Mouse (Mus musculus) A20 (cell line): ENCODE results near the gene Ndc80.
"Not testable (repeated sequence)": the region's sequence is repeated elsewhere in the genome, so short reads cannot be mapped to it uniquely, and the experiment has no call there.

Source experiments
- DNase-seq: peaks from one replicate; pipeline ENCODE4 v3.0.0-alpha.2; 2011; ENCODE audit warnings: low read depth, low spot score

Gene Ndc80

GRCm38 (mm10) chr17:71526711-71527564 is at the start of gene Ndc80:
Ndc80 (minus strand) TSS chr17:71526857.
- DNase-seq: peak; percentile 96

- DNase-seq: peak; percentile 63
Observed at GRCm38 (mm10) chr17:71561631-71562030, 35.0 kb upstream of the Ndc80 start.

GRCm38 (mm10) chr17:71552901-71553300 is 26.2 kb upstream of the Ndc80 start:
- peak; percentile 71 for DNase-seq

- peak; percentile 92 for DNase-seq
Observed at GRCm38 (mm10) chr17:71551757-71552451, 25.2 kb upstream of the Ndc80 start, which contains the start of gene Spdya. Spdya (plus strand) TSS chr17:71552061.

- no peak for DNase-seq
Observed at GRCm38 (mm10) chr17:71551350-71551749, 24.7 kb upstream of the Ndc80 start.

GRCm38 (mm10) chr17:71548586-71548985 is 21.9 kb upstream of the Ndc80 start:
- DNase-seq: peak; percentile 57

DNA sequence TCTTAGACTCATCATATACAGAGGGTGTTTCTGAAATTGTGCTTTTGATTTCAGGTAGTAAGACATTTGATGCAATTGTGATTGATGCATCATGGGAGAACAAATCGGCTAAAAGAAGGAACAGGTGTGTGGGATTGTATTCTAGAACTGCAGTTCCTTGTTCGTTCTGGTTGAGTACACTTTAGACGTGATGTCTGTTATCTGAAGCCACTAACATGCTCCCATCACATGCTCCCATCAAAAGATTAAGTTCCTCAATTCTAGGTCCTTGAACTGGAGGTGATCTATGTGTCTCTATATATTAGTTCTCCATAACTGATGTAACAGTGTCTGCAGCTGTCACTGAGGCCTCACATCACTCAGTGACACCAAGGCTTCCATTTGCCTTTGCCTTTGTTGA is 10.5 kb upstream of the Ndc80 start:
- DNase-seq: peak; percentile 24

- DNase-seq: not testable (repeated sequence)
Observed at GRCm38 (mm10) chr17:71535595-71535994, 8.9 kb upstream of the Ndc80 start.

DNA sequence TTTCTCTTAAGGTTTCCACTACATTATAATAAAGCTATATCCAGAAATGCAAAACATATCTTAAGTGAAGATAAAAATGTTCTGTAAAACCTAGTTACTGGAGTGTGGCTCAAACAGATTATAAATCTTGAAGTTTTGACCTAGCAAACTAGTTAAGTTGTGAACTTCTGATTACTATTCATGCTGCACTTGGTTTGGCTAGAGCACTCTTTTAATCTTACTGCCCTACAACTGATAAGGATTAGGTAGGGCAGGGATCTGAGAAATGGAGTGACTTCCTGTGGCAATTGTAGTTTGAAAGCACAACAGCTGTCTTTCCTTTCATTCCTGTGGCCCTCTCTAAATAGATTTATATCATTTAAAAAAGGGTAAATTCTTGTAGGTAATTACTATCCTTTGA is 1.4 kb upstream of the Ndc80 start:
- no peak for DNase-seq

DNA sequence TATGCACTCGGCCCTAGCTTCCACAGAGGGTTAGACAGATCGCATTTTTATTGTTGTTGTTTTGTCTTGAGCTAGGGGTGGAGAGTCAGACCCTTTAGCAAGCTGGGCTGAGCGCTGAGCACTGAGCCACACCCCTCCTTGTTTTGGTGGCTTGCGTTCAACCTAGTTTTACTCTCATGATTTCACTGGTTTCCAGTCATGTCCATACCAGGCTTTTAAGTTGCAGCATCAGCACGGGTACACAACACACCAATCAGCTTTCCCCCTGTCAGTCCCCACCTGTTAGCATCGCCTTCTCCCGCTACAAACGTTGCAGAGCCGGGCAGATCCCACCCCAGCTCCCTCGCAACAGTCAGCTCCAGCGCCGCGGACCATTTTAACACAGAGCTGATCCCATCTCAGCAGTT is 352 bp downstream of the Ndc80 start:
- DNase-seq: no peak

DNA sequence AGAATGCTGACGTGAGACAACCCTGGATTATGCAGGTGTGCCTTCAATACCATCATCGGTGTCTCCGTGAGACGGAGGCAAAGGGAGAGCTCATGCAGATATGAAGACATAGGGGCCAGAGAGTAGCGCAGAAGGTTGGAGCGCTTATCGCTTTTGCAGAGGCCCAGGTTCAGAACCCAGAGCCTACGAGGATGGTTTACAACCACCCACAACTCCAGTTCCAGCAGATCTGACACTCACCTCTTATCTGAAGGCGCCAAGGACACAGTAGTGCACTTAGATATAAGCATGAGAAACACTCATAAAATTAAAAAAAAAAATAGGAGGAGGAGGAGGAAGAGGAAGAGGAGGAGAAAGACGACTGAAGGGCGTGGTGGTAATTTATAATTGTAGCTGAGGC is 16.4 kb downstream of the Ndc80 start:
- DNase-seq: no peak

DNA sequence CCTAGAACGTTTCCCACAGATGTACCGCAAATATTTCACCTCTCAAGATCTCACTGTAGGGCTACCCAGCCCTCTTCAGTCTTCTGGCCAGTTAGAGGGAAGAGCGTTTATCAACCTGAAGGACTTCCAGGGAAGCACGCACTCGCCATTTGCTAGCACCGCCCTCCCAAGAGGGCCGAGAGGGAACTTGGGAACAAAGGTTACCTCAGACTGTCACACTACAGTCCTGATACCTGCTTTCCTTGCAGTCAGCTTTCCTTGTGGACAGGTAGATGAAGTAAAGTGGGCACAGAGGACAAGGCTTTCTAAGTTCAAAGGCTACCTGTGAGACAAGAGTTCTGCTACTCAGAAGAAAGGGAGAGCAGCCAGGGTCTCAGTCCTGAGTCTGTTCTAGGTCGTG is 19.8 kb downstream of the Ndc80 start:
- no peak for DNase-seq

- no peak for DNase-seq
Observed at GRCm38 (mm10) chr17:71495784-71496183, 30.9 kb downstream of the Ndc80 start.

GRCm38 (mm10) chr17:71491332-71491686 is 35.3 kb downstream of the Ndc80 start:
- no peak for DNase-seq

DNA sequence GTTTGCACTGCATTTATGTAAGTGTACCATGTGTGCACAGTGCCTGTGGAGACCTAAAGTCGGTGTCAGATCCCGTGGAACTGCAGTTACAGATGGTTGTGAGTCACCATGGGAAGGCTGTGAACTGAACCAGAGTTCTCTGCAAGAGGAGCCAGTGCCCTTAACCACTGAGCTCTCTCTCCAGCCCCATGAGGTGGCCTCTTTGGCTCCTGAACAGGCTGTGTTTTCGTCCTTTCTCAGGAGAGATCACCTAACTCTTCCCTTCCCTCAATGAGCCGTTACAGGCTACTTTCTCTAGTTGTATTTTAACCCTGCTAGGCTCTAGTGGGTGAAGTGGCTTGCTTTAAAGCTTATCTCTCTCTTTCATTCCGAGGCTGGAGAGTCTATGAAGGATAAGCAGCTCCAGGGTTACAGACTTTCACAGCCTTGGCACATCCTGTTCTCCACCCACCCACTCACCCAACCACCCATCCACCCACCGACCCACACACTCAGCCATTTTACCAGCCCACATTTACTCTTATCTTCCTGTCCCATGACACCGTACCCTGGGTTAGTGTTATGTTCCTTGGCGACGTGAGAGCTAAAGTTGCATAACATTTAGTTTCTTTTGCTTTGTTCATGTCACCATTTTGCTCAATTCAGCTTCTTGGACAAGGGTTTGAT is 35.9 kb downstream of the Ndc80 start:
- no peak for DNase-seq

GRCm38 (mm10) chr17:71489703-71490461 is 36.8 kb downstream of the Ndc80 start:
- DNase-seq: peak; percentile 32

- peak; percentile 89 for DNase-seq
Observed at GRCm38 (mm10) chr17:71486231-71486851, 40.3 kb downstream of the Ndc80 start.

DNA sequence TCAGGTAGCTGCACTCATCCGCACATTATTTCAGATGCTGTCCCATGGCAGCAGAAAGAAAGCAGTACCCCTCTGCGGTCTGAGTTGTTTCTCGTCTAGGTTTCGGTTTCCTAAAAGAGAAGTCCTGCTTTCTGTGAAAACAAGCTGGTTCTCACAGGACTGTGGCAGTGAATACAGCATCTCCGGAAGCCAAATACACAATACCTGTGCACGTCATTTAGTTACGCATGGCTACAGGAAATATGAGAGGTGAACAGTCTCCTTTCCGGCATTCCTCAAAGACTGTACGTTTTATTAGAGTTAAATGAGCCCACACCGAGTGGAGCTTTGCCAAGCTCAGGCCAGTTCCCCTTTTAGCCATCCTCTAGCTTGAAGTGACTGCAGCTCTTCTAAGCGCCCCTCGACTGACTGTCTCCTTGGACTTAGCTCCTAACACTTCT is 40.8 kb downstream of the Ndc80 start:
- DNase-seq: peak; percentile 86

GRCm38 (mm10) chr17:71484711-71485110 is 41.9 kb downstream of the Ndc80 start:
- DNase-seq: no peak

- no peak for DNase-seq
Observed at GRCm38 (mm10) chr17:71483418-71484060, 43.1 kb downstream of the Ndc80 start.
